Mouse (Mus musculus): ENCODE data around the gene Cfc1.

DNA sequence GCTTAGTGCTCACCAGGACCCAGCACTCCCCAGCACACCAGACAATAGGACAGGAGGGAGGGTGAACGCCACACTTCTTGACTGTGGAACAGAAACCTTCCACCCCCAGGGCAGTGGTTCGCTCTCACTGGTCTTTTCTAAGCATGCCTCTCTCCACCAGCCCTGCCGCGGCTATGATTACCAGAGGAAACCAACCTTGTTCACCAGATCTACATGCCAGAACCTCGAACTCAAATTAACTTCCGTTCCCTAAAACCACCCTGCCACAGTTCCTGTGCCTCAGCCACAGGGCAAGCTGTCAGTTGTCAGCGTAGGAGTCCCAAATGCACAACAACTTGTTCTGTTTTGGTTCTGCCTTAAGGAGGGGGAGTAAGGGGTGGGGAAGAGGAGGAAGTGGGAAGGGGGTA is 24.9 kb upstream of the Cfc1 start:
- TF ChIP-seq CTCF (IDR thresholded peaks at IDR 0.05) (no peak), EP300 (IDR thresholded peaks at IDR 0.05; ENCODE audit: insufficient read depth, low read depth, low read length) (no peak), POLR2A (IDR thresholded peaks at IDR 0.05; ENCODE audit: insufficient read depth, low read depth, low read length) (no peak)
